Mouse (Mus musculus) MEL (cell line): ENCODE results near the gene Zfp689.
"Not testable (repeated sequence)": the region's sequence is repeated elsewhere in the genome, so short reads cannot be mapped to it uniquely, and the experiment has no call there.

Source experiments
- CTCF ChIP-seq, 3 experiments: IDR thresholded peaks in 2 of 3; conservative IDR thresholded peaks in 1 of 3; 2 replicates each; pipeline ENCODE4 v1.5.1; 2011 to 2012; ENCODE audit warnings: low read length in 3 of 3, low read depth in 2 of 3, mild to moderate bottlenecking in 2 of 3, improper control_type of control experiment in 1 of 3, inconsistent platforms in 1 of 3, mixed read lengths in 1 of 3, moderate library complexity in 1 of 3; ENCODE audit not compliant: control insufficient read depth in 1 of 3, insufficient read depth in 1 of 3, poor library complexity in 1 of 3, severe bottlenecking in 1 of 3
- EP300 ChIP-seq, 2 experiments: IDR thresholded peaks; 2 replicates each; pipeline ENCODE4 v1.6.1; 2011; ENCODE audit warnings: improper control_type of control experiment in 2 of 2, low read length in 2 of 2, low read depth in 1 of 2, mild to moderate bottlenecking in 1 of 2
- JUND ChIP-seq: IDR thresholded peaks from 2 replicates; pipeline ENCODE4 v1.6.1; 2011; ENCODE audit warnings: low read depth, mild to moderate bottlenecking, improper control_type of control experiment, low read length
- NRF1 ChIP-seq: IDR thresholded peaks from 2 replicates; pipeline ENCODE4 v1.6.1; 2014; ENCODE audit warnings: low read depth, mild to moderate bottlenecking, inconsistent platforms, low read length, improper control_type of control experiment, moderate library complexity; ENCODE audit not compliant: poor library complexity, insufficient read depth, severe bottlenecking
- POLR2A ChIP-seq, 2 experiments: IDR thresholded peaks; 2 replicates each; pipeline ENCODE4 v1.6.1; 2011 to 2012; ENCODE audit warnings: low read length in 2 of 2, mild to moderate bottlenecking in 2 of 2, control low read depth in 1 of 2, improper control_type of control experiment in 1 of 2, low read depth in 1 of 2, moderate library complexity in 1 of 2; ENCODE audit not compliant: control insufficient read depth in 1 of 2, insufficient read depth in 1 of 2, poor library complexity in 1 of 2
- POLR2AphosphoS2 ChIP-seq: IDR thresholded peaks from 2 replicates; pipeline ENCODE4 v1.6.1; 2011; ENCODE audit warnings: low read length, improper control_type of control experiment
- TAL1 ChIP-seq: IDR thresholded peaks from 2 replicates; pipeline ENCODE4 v1.6.1; 2012; ENCODE audit warnings: mild to moderate bottlenecking, inconsistent platforms, low read length, moderate library complexity, mixed read lengths

- TF ChIP-seq POLR2A (IDR thresholded peaks at IDR 0.05; ENCODE audit: control insufficient read depth in 1 of 2, insufficient read depth in 1 of 2, low read depth in 1 of 2, low read length in 2 of 2, poor library complexity in 1 of 2); POLR2AphosphoS2; TAL1; NRF1; EP300 (IDR thresholded peaks at IDR 0.05; ENCODE audit: low read depth in 1 of 2, low read length in 2 of 2); CTCF (IDR thresholded peaks at IDR 0.05 in 2 of 3, conservative IDR thresholded peaks at IDR 0.05 in 1 of 3; ENCODE audit: control insufficient read depth in 1 of 3, insufficient read depth in 1 of 3, low read depth in 2 of 3, low read length in 3 of 3, poor library complexity in 1 of 3, severe bottlenecking in 1 of 3); JUND: not testable (repeated sequence)
These were observed 10.4 kb upstream of the Zfp689 start, which contains the start of gene Prr14 for GRCm38 (mm10) chr7:127459311-127459710.
